Mouse (Mus musculus) small intestine, adult 2 months (tissue): ENCODE results near the gene Ptch2. TPM values are rescaled to one million over a fixed set of nuclear protein-coding genes. Genes with fewer than 3 reads are reported as not detected.

Experiments used
- H3K27ac ChIP-seq: fragments of 200-500 bp; 2 replicates; pipeline ENCODE4 v1.5.1; 2012; ENCODE audit warnings: low read depth, low read length, control low read depth, inconsistent platforms; ENCODE audit not compliant: insufficient read depth
- H3K27me3 ChIP-seq: fragments of 200-500 bp; 2 replicates; pipeline ENCODE4 v1.6.1; 2012; ENCODE audit warnings: mild to moderate bottlenecking, moderate library complexity, low read length, inconsistent platforms; ENCODE audit not compliant: control insufficient read depth, insufficient read depth
- H3K36me3 ChIP-seq: fragments of 200-500 bp; 2 replicates; pipeline ENCODE4 v1.6.1; 2012; ENCODE audit warnings: mild to moderate bottlenecking, low read length, control low read depth, inconsistent platforms; ENCODE audit not compliant: control insufficient read depth, insufficient read depth
- H3K4me1 ChIP-seq: fragments of 200-500 bp; 2 replicates; pipeline ENCODE4 v1.6.1; 2012; ENCODE audit warnings: low read length, inconsistent platforms, mixed read lengths; ENCODE audit not compliant: control insufficient read depth, insufficient read depth, insufficient read length
- H3K4me3 ChIP-seq: fragments of 200-500 bp; 2 replicates; pipeline ENCODE4 v1.5.1; 2012; ENCODE audit warnings: low read depth, mild to moderate bottlenecking, control low read depth, inconsistent platforms, low read length, moderate library complexity
- CTCF ChIP-seq: fragments of 200-500 bp; IDR thresholded peaks from 2 replicates; pipeline ENCODE4 v1.5.1; 2012; ENCODE audit warnings: low read depth, mild to moderate bottlenecking, control low read depth, inconsistent platforms, low read length, moderate library complexity, mixed read lengths; ENCODE audit not compliant: insufficient replicate concordance, insufficient read length; ENCODE audit errors: extremely low read depth
- POLR2A ChIP-seq: fragments of 200-500 bp; IDR thresholded peaks from 2 replicates; pipeline ENCODE4 v1.6.1; 2012; ENCODE audit warnings: low read depth, mild to moderate bottlenecking, control low read depth, inconsistent platforms, low read length, moderate library complexity
- WGBS: fragments of 180-500 bp; shearing (Covaris S2); methylation state at CpG from one replicate; pipeline ENCODE4 v1.1.7; 2018; 5-methylcytosine and 5-hydroxymethylcytosine counted together
- polyA plus RNA-seq: library from polyadenylated mRNA; depleted of rRNA; stranded (reverse); fragments of >200 nt; gene quantifications from 2 replicates; pipeline ENCODE4 v1.2.3, GENCODE M21; 2012

The Ptch2 gene
- polyA plus RNA-seq, 1 experiment, result 3.7 TPM

DNA sequence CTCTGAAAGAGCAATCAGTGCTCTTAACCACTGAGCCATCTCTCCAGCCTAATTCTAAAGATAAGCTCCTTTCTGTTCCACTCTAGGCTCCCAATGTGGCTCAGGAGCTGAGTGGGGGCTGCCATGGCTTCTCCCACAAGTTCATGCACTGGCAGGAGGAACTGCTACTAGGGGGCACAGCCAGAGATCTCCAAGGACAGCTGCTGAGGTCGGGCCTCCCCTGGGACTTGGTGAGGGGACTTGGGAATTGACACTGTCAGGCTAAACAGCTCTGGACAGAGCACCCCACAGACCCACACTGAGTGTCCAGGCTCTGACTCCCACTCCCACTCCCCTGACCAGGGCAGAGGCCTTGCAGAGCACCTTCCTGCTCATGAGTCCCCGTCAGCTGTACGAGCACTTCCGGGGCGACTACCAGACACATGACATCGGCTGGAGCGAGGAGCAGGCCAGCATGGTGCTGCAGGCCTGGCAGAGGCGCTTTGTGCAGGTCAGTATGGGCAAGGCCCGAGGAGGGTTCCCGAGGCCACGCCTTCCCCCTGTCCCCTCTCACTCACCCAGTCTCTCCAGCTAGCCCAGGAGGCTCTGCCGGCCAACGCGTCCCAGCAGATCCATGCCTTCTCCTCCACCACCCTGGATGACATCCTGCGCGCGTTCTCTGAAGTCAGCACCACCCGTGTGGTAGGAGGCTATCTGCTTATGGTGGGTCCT lies 12.1 kb downstream of the Ptch2 start:
- H3K36me3 ChIP-seq, result no peaks in the 10 kb centered on the region
- H3K27me3 ChIP-seq, result no peaks in the 10 kb centered on the region
- TF ChIP-seq CTCF, result no peak
- no peak for TF ChIP-seq POLR2A
- peaks cover 8% of the 10 kb centered on the region; the same call in 1 of the 2 replicates for H3K4me1 ChIP-seq
- WGBS, result 90% methylated on average over 18 of the region's 18 CpGs
- H3K27ac ChIP-seq, result no peak overlapping the region
- no peak overlapping the region for H3K4me3 ChIP-seq

DNA sequence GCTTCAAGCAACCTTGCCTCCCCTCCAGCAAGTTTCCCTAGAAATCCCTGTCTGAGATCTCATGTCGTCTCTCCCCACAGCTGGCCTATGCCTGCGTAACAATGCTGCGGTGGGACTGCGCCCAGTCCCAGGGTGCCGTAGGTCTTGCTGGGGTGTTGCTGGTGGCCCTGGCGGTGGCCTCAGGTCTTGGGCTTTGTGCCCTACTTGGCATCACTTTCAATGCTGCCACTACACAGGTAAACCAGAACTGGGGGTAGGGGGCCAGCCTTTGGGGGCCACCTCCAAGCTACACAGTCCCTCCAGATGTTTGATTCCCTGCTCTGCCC lies 12.6 kb downstream of the Ptch2 start:
- no peak overlapping the region for H3K27ac ChIP-seq
- H3K27me3 ChIP-seq, result no peaks in the 10 kb centered on the region
- TF ChIP-seq CTCF (no peak), POLR2A (no peak)
- H3K4me1 ChIP-seq, result peaks cover 8% of the 10 kb centered on the region; the same call in 1 of the 2 replicates
- no peaks in the 10 kb centered on the region for H3K36me3 ChIP-seq
- no peak overlapping the region for H3K4me3 ChIP-seq
- WGBS, result 96% methylated on average over 6 of the region's 6 CpGs

DNA sequence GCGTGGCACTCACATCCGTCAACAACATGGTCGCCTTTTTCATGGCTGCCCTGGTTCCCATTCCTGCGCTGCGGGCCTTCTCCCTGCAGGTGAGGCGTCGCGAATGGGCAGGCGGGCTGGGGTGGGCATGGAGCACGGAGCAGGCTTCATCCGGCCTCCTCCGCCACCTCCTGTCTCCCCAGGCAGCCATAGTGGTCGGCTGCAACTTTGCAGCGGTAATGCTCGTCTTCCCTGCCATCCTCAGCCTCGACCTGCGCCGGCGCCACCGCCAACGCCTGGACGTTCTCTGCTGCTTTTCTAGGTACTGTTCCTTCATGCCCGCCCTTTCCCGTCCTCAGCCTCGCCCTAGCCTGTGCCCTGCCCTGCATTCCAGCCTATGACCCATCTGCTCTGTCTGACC lies 13.5 kb downstream of the Ptch2 start:
- 92% methylated on average over 25 of the region's 25 CpGs for WGBS
- no peak overlapping the region for H3K27ac ChIP-seq
- no peak overlapping the region for H3K4me3 ChIP-seq
- H3K27me3 ChIP-seq, result no peaks in the 10 kb centered on the region
- TF ChIP-seq POLR2A, result no peak
- no peak for TF ChIP-seq CTCF
- peaks cover 8% of the 10 kb centered on the region; the same call in 1 of the 2 replicates for H3K4me1 ChIP-seq
- H3K36me3 ChIP-seq, result no peaks in the 10 kb centered on the region

DNA sequence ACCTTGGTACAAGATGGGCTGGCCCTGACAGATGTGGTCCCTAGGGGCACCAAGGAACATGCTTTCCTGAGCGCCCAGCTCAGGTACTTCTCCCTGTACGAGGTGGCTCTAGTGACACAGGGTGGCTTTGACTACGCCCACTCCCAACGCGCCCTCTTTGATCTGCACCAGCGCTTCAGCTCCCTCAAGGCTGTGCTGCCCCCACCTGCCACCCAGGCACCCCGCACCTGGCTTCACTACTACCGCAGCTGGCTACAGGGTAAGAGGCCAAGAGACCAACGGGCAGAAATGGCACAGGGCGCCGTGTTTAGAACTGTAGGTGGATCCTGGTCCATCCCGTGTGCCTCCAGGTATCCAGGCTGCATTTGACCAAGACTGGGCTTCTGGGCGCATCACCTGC lies 14.4 kb downstream of the Ptch2 start:
- no peak overlapping the region for H3K27ac ChIP-seq
- TF ChIP-seq CTCF, result no peak
- no peak for TF ChIP-seq POLR2A
- H3K27me3 ChIP-seq, result no peaks in the 10 kb centered on the region
- H3K4me3 ChIP-seq, result no peak overlapping the region
- WGBS, result 65% methylated on average over 13 of the region's 13 CpGs
- no peaks in the 10 kb centered on the region for H3K36me3 ChIP-seq
- H3K4me1 ChIP-seq, result peaks cover 8% of the 10 kb centered on the region; the same call in 1 of the 2 replicates

DNA sequence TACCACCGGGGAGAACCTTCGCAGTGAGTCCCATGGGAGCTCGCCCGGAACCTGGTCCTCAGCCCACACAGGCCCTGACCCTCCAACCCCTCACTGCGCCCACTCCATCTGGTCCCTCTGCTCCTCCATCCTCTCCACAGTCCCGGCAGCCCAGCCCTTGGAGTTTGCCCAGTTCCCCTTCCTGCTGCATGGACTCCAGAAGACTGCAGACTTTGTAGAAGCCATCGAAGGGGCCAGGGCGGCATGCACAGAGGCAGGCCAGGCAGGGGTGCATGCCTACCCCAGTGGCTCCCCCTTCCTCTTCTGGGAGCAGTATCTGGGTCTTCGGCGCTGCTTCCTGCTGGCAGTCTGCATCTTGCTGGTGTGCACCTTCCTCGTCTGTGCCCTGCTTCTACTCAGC lies 15.1 kb downstream of the Ptch2 start:
- no peaks in the 10 kb centered on the region for H3K36me3 ChIP-seq
- H3K27ac ChIP-seq, result no peak overlapping the region
- 91% methylated on average over 11 of the region's 11 CpGs for WGBS
- TF ChIP-seq CTCF (no peak), POLR2A (no peak)
- H3K27me3 ChIP-seq, result no peaks in the 10 kb centered on the region
- H3K4me1 ChIP-seq, result peaks cover 4% of the 10 kb centered on the region; the same call in 1 of the 2 replicates
- no peak overlapping the region for H3K4me3 ChIP-seq

DNA sequence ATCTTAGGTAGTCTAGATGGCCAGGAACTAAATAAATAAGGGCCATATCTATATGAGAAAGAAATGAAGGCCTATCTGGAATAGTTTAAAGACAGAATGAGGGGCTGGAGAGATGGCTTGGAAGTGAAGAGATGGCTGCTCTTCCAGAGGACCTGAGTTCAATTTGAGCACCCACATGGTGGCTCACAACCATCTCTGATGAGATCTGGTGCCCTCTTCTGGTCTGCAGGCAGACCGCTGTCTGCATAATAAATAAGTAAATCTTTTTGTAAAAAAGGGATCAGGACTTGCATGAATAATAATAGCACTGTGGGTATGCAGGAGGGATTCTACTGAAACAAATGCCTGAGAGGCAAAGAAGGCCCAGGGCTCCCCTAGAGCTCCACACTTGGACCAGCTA lies 17.4 kb downstream of the Ptch2 start:
- Histone ChIP-seq H3K4me3 (no peak overlapping the region), H3K27me3 (no peaks in the 10 kb centered on the region), H3K27ac (no peak overlapping the region), H3K36me3 (no peaks in the 10 kb centered on the region), H3K4me1 (peaks cover 4% of the 10 kb centered on the region; the same call in 1 of the 2 replicates)
- TF ChIP-seq POLR2A (no peak), CTCF (no peak)
- WGBS, result 96% methylated on average over 1 of the region's 1 CpGs

DNA sequence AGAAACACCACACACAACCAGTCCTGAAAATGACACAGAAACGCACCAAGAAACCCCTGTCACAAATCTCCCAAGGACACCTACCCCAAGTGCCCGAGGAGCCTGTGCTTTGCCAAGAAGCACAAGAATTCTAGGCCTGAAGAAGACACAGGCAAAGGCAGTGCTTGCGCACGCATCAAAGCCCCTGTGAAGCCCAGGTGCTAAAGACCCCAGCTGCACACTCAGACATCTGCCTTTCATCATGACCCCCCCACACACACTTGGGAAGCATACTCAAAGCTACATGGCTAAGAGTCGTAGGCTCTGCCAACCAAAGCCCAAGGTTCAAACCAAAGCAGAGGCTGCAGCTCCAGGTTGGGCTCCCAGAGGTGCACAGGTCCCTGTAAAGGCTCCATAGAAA lies 19.7 kb downstream of the Ptch2 start:
- Histone ChIP-seq H3K4me3 (no peak overlapping the region), H3K4me1 (peaks cover 4% of the 10 kb centered on the region; the same call in 1 of the 2 replicates), H3K27me3 (no peaks in the 10 kb centered on the region), H3K36me3 (no peaks in the 10 kb centered on the region), H3K27ac (no peak overlapping the region)
- WGBS, result 84% methylated on average over 5 of the region's 5 CpGs
- TF ChIP-seq CTCF (no peak), POLR2A (no peak)
